Mouse (Mus musculus) 3T3-L1 (cell line): ENCODE data around the gene C2cd4d.
A peak's percentile ranks its signal among the peaks of the same experiment; 100 is the strongest.

ENCODE experiments used
- DNase-seq: peaks from one replicate; pipeline ENCODE4 v3.0.0-alpha.2; 2015; ENCODE audit warnings: low read depth, low spot score

The C2cd4d gene

DNA sequence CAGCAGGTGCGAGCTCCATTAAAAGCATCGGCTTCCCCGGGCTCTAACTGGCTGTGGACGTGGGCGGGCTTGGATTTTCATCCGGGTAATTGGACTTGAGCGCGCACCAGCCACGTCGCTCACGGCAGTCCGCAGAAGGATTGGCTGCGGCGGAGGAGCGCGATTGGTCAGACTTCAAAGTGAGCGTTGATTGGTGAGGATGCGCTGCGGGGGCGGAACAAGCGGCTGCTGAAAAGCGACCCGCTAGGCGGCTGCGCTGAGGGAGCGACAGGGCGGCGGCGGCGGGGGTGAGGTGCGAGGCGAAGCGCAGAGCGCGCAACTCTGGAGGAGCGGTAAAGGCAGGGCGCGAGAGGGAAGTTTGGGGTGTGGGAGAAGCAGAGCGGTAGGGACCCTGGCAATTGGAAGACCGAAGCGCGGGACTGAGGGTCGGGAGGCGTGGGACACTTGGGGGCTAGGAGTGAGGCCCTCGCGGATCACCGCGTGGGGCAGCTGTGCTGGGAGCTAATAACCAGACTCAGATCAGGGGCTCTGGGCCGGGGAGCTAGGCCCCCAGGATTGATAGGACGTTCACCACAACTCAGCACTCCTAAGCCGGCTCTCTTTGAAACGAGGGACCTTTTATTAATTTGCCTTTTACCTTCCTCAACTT is 50.9 kb downstream of the C2cd4d start, which contains the start of gene Tdrkh:
Gene Tdrkh (plus strand): TSS at position 243 of the 649 bp plus-strand sequence.
- peak; percentile 96 for DNase-seq
